Mouse (Mus musculus): Measurements from ENCODE around the gene Irgc1.

GRCm38 (mm10) chr7:24476856-24477255 lies 24.8 kb upstream of the Irgc1 start:
- TF ChIP-seq POLR2AphosphoS5 (IDR thresholded peaks at IDR 0.05; ENCODE audit: insufficient replicate concordance, low read depth, low read length) (no peak), CTCF (IDR thresholded peaks at IDR 0.05; ENCODE audit: low read depth, low read length) (no peak)
